Mouse (Mus musculus) neural tube, embryonic 14.5 days (tissue): ENCODE results near the gene Mfsd5. TPM values are rescaled to one million over a fixed set of nuclear protein-coding genes. Genes with fewer than 3 reads are reported as not detected.
A peak's percentile ranks its signal among the peaks of the same experiment; 100 is the strongest.

ENCODE experiments used
- ATAC-seq: fragments of 200-750 bp; cut with Nextera tagmentation; 2 replicates; pipeline ENCODE4 v1.8.0; 2017; ENCODE audit warnings: low read depth, mild to moderate bottlenecking, moderate TSS enrichment, moderate library complexity
- H3K27ac ChIP-seq: fragments of 300-500 bp; sonication (generic); 2 replicates; pipeline ENCODE4 v1.5.1; 2014; ENCODE audit warnings: low read depth, mild to moderate bottlenecking, control low read depth, low read length, moderate library complexity, mixed read lengths
- H3K27me3 ChIP-seq: fragments of 300-500 bp; sonication (generic); 2 replicates; pipeline ENCODE4 v1.6.1; 2014; ENCODE audit warnings: low read length; ENCODE audit not compliant: control insufficient read depth, insufficient read depth
- H3K36me3 ChIP-seq: fragments of 300-500 bp; sonication (generic); 2 replicates; pipeline ENCODE4 v1.6.1; 2014; ENCODE audit warnings: low read length, mixed read lengths; ENCODE audit not compliant: control insufficient read depth, insufficient read depth
- H3K4me1 ChIP-seq: fragments of 300-500 bp; sonication (generic); 2 replicates; pipeline ENCODE4 v1.6.1; 2014; ENCODE audit warnings: low read length; ENCODE audit not compliant: control insufficient read depth, insufficient read depth
- H3K4me2 ChIP-seq: fragments of 300-500 bp; sonication (generic); 2 replicates; pipeline ENCODE4 v1.6.1; 2014; ENCODE audit warnings: mild to moderate bottlenecking, low read depth, low read length, control low read depth
- H3K4me3 ChIP-seq: fragments of 300-500 bp; sonication (generic); 2 replicates; pipeline ENCODE4 v1.5.1; 2014; ENCODE audit warnings: low read depth, low read length, control low read depth, mixed read lengths
- H3K9ac ChIP-seq: fragments of 300-500 bp; sonication (generic); replicated peaks from 2 replicates; pipeline ENCODE4 v1.6.1; 2014; ENCODE audit warnings: low read depth, mild to moderate bottlenecking, control low read depth, low read length, mixed read lengths
- H3K9me3 ChIP-seq: fragments of 300-500 bp; sonication (generic); 2 replicates; pipeline ENCODE4 v1.6.1; 2016; ENCODE audit warnings: low read length; ENCODE audit not compliant: control insufficient read depth
- WGBS: fragments of 180-500 bp; shearing (Covaris S2); extraction: QIAGEN DNeasy Blood & Tissue Kit; methylation state at CpG from one replicate; pipeline ENCODE4 v1.1.7; 2014; 5-methylcytosine and 5-hydroxymethylcytosine counted together
- polyA plus RNA-seq: library from polyadenylated mRNA; unstranded; fragments of >200 nt; fragmentation: Nextera tagmentation; extraction: Ambion mirVana; gene quantifications from 2 replicates; pipeline ENCODE4 v1.2.1, GENCODE M21; 2014

Gene Mfsd5
- polyA plus RNA-seq, 1 experiment from 2014 or later = 54.0 TPM

- peaks cover 8% of the 10 kb centered on the region for H3K4me1 ChIP-seq
- H3K9me3 ChIP-seq = no peaks in the 10 kb centered on the region
- H3K36me3 ChIP-seq = no peaks in the 10 kb centered on the region
- no peaks in the 10 kb centered on the region for H3K27me3 ChIP-seq
- peak within 1 kb of the TSS; percentile 45 for H3K4me3 ChIP-seq
- peak within 1 kb of the TSS; percentile 16 for H3K9ac ChIP-seq
- H3K27ac ChIP-seq = peak within 1 kb of the TSS; percentile 18
- ATAC-seq = peak; percentile 98
- WGBS = 6% methylated on average over 25 of the region's 25 CpGs
- peak within 1 kb of the TSS; percentile 92 for H3K4me2 ChIP-seq
Observed at GRCm38 (mm10) chr15:102295633-102296367, 16.5 kb downstream of the Mfsd5 start, which contains the start of gene Espl1. Gene Espl1 (plus strand): TSS chr15:102296266.

GRCm38 (mm10) chr15:102296368-102297006, 17.2 kb downstream of the Mfsd5 start:
- no peaks in the 10 kb centered on the region for H3K36me3 ChIP-seq
- no peaks in the 10 kb centered on the region for H3K9me3 ChIP-seq
- H3K4me2 ChIP-seq = peak overlapping the region; percentile 92
- H3K27ac ChIP-seq = no peak overlapping the region
- H3K4me1 ChIP-seq = peaks cover 8% of the 10 kb centered on the region
- H3K27me3 ChIP-seq = no peaks in the 10 kb centered on the region
- 5% methylated on average over 24 of the region's 24 CpGs for WGBS
- peak; percentile 52; the same call in 1 of the 2 replicates for ATAC-seq
- peak overlapping the region; percentile 16; the same call in 1 of the 2 replicates for H3K9ac ChIP-seq
- peak overlapping the region; percentile 45 for H3K4me3 ChIP-seq

GRCm38 (mm10) chr15:102302542-102302941, 23.3 kb downstream of the Mfsd5 start:
- H3K9me3 ChIP-seq = no peaks in the 10 kb centered on the region
- no peak for ATAC-seq
- no peak overlapping the region for H3K9ac ChIP-seq
- no peak overlapping the region for H3K27ac ChIP-seq
- no peaks in the 10 kb centered on the region for H3K27me3 ChIP-seq
- no peaks in the 10 kb centered on the region for H3K4me1 ChIP-seq
- H3K4me2 ChIP-seq = no peak overlapping the region
- WGBS = 98% methylated on average over 6 of the region's 6 CpGs
- H3K36me3 ChIP-seq = no peaks in the 10 kb centered on the region
- no peak overlapping the region for H3K4me3 ChIP-seq

- H3K27me3 ChIP-seq = no peaks in the 10 kb centered on the region
- no peaks in the 10 kb centered on the region for H3K9me3 ChIP-seq
- H3K27ac ChIP-seq = no peak overlapping the region
- 85% methylated on average over 9 of the region's 9 CpGs for WGBS
- no peak overlapping the region for H3K9ac ChIP-seq
- H3K36me3 ChIP-seq = no peaks in the 10 kb centered on the region
- H3K4me1 ChIP-seq = no peaks in the 10 kb centered on the region
- H3K4me2 ChIP-seq = no peak overlapping the region
- no peak overlapping the region for H3K4me3 ChIP-seq
- no peak for ATAC-seq
Observed at GRCm38 (mm10) chr15:102308717-102309116, 29.5 kb downstream of the Mfsd5 start.

GRCm38 (mm10) chr15:102310074-102310845, 31.0 kb downstream of the Mfsd5 start:
- H3K36me3 ChIP-seq = no peaks in the 10 kb centered on the region
- 92% methylated on average over 10 of the region's 10 CpGs for WGBS
- H3K9me3 ChIP-seq = no peaks in the 10 kb centered on the region
- H3K4me3 ChIP-seq = no peak overlapping the region
- no peaks in the 10 kb centered on the region for H3K4me1 ChIP-seq
- H3K9ac ChIP-seq = no peak overlapping the region
- ATAC-seq = no peak
- H3K27me3 ChIP-seq = no peaks in the 10 kb centered on the region
- no peak overlapping the region for H3K4me2 ChIP-seq
- no peak overlapping the region for H3K27ac ChIP-seq

- no peak for ATAC-seq
- Histone ChIP-seq H3K4me3 (no peak overlapping the region), H3K4me2 (no peak overlapping the region), H3K9ac (no peak overlapping the region), H3K9me3 (no peaks in the 10 kb centered on the region), H3K36me3 (no peaks in the 10 kb centered on the region), H3K27ac (no peak overlapping the region), H3K27me3 (no peaks in the 10 kb centered on the region), H3K4me1 (no peaks in the 10 kb centered on the region)
Observed at GRCm38 (mm10) chr15:102311489-102311888, 32.2 kb downstream of the Mfsd5 start.

- H3K27me3 ChIP-seq = no peaks in the 10 kb centered on the region
- H3K27ac ChIP-seq = no peak overlapping the region
- H3K4me3 ChIP-seq = no peak overlapping the region
- H3K36me3 ChIP-seq = no peaks in the 10 kb centered on the region
- H3K4me1 ChIP-seq = no peaks in the 10 kb centered on the region
- ATAC-seq = no peak
- H3K9ac ChIP-seq = no peak overlapping the region
- H3K4me2 ChIP-seq = no peak overlapping the region
- 88% methylated on average over 8 of the region's 8 CpGs for WGBS
- no peaks in the 10 kb centered on the region for H3K9me3 ChIP-seq
Observed at GRCm38 (mm10) chr15:102315292-102315691, 36.0 kb downstream of the Mfsd5 start.

GRCm38 (mm10) chr15:102316263-102316662, 37.0 kb downstream of the Mfsd5 start:
- 0 out of 2 replicates have a peak, but pooled peaks have one; percentile 41 for ATAC-seq
- Histone ChIP-seq H3K27me3 (no peaks in the 10 kb centered on the region), H3K36me3 (no peaks in the 10 kb centered on the region), H3K4me2 (no peak overlapping the region), H3K9me3 (no peaks in the 10 kb centered on the region), H3K27ac (no peak overlapping the region), H3K9ac (no peak overlapping the region), H3K4me1 (no peaks in the 10 kb centered on the region), H3K4me3 (no peak overlapping the region)
- 88% methylated on average over 6 of the region's 6 CpGs for WGBS
